Mouse (Mus musculus) CD4-positive naive resting alpha-beta T cell, adult 76 days (primary cell): ENCODE measurements around the gene Agxt2. TPM values are rescaled to one million over a fixed set of nuclear protein-coding genes. Genes with fewer than 3 reads are reported as not detected.

Source experiments
- total RNA-seq: library from RNA; stranded (reverse); gene quantifications from one replicate; pipeline ENCODE4 v1.2.4, GENCODE M21; 2023

The Agxt2 gene
- not detected for total RNA-seq

GRCm38 (mm10) chr15:10358039-10358948 lies at the start of gene Agxt2:
Agxt2 (plus strand) TSS chr15:10358532.

DNA sequence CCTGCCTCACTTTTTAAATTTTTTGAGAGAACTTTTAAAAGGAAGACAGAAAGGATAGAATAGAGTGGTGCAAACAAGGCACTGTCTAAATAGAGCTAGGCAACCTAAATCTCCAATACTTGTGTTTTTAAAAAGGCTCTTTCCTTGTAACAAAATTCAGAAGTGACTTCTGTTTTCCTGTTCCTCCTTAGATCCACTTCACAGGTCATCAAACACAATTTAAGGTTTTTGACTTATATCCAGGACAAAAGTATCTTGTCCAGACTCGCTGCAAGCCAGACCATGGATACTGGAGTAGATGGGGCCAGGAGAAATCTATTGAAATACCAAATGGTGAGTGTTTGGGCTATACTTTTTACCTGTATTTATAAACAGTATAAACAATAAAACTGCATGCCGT lies 33.3 kb upstream of the Agxt2 start, which contains the start of gene Gm21973:
Gene Gm21973, plus strand, starts transcription at position 301 of the 400 bp plus-strand sequence.

Other genes starting within 250 kb of the Agxt2 start
- 1.2 TPM for gene Prlr, start 181.3 kb upstream of the Agxt2 start, total RNA-seq
- gene Gm21973, start 33.2 kb upstream of the Agxt2 start, total RNA-seq: not detected
- gene Dnajc21, start 112.0 kb downstream of the Agxt2 start, total RNA-seq: 51.7 TPM
- gene Brix1, start 127.4 kb downstream of the Agxt2 start, total RNA-seq: 48.1 TPM
- 18.1 TPM for gene Rad1, start 127.5 kb downstream of the Agxt2 start, total RNA-seq
- not detected for gene Ttc23l, start 200.1 kb downstream of the Agxt2 start, total RNA-seq